Mouse (Mus musculus): ENCODE data around the gene Gm10337.

- no peak for TF ChIP-seq CTCF (IDR thresholded peaks at IDR 0.05; ENCODE audit: extremely low read depth, insufficient read depth, insufficient read length, insufficient replicate concordance)
- TF ChIP-seq POLR2A (IDR thresholded peaks at IDR 0.05; ENCODE audit: low read depth, low read length): no peak
Measured at GRCm38 (mm10) chr15:102516293-102516692, 12.8 kb downstream of the Gm10337 start.
